Mouse (Mus musculus): Measurements from ENCODE around the gene Tmed1. TPM values are rescaled to one million over a fixed set of nuclear protein-coding genes. Genes with fewer than 3 reads are reported as not detected.
A peak's percentile ranks its signal among the peaks of the same experiment; 100 is the strongest.
"Not testable (repeated sequence)": the region's sequence is repeated elsewhere in the genome, so short reads cannot be mapped to it uniquely, and the experiment has no call there.

Gene Tmed1
- total and polyA plus RNA-seq, 2 experiments: 19.2 to 26.5 TPM

- Histone ChIP-seq H3K9ac (ENCODE audit: low read depth, low read length) (peak overlapping the region; percentile 72), H3K4me3 (ENCODE audit: insufficient read depth, low read depth, low read length) (peak overlapping the region; percentile 72), H3K27me3 (ENCODE audit: control insufficient read depth, insufficient read depth, low read length) (no peaks in the 10 kb centered on the region), H3K36me3 (ENCODE audit: control insufficient read depth, insufficient read depth, low read length) (no peaks in the 10 kb centered on the region), H3K27ac (replicated peaks; ENCODE audit: insufficient read depth, low read depth, low read length) (peak overlapping the region; percentile 75), H3K79me2 (ENCODE audit: control insufficient read depth, insufficient read depth, low read length) (peaks cover 7% of the 10 kb centered on the region; the same call in 1 of the 2 replicates), H3K4me1 (ENCODE audit: control insufficient read depth, insufficient read depth, low read length) (peaks cover 2% of the 10 kb centered on the region)
- peak; percentile 90 for DNase-seq (ENCODE audit: extremely low read depth, low read depth, low spot score)
- under 1% methylated on average over 67 of the region's 67 CpGs for WGBS
- TF ChIP-seq POLR2A (IDR thresholded peaks at IDR 0.05; ENCODE audit: extremely low read depth, insufficient read depth, low read length): 0 out of 2 replicates have a peak, but pooled peaks have one; percentile 35
- TF ChIP-seq CTCF (IDR thresholded peaks at IDR 0.05; ENCODE audit: low read depth, low read length): 0 out of 2 replicates have a peak, but pooled peaks have one; percentile 12
These were observed 36.1 kb upstream of the Tmed1 start for GRCm38 (mm10) chr9:21545916-21546788.

DNA sequence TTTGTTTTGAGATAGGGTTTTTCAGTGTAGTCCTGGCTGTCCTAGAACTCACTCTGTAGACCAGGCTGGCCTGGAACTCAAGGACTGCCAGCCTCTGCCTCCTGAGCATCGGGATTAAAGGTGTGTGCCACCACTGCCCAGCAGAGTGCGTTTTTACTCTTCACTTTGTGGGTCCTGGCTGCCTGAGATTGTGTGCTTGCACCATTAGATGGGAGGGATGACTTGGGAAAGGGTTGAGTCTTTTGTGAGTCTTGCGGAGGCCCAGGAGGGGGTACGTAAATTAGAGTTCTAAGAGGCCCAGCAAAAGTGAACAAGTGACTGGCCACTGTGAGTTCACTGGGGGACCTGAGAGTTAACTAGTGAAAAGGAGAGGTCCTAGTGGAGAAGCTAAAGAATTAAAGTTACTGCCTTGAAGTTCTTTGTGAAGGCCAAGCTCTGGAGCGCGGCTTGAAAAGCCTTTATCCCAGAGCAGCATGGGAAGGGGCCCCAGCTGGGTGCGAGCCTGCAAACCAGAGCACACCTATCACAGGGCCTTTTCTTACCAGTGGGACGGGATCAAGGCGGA lies 35.4 kb upstream of the Tmed1 start:
- TF ChIP-seq POLR2A (IDR thresholded peaks at IDR 0.05; ENCODE audit: extremely low read depth, insufficient read depth, low read length) (0 out of 2 replicates have a peak, but pooled peaks have one; percentile 10), CTCF (IDR thresholded peaks at IDR 0.05; ENCODE audit: low read depth, low read length) (no peak)
- Histone ChIP-seq H3K9ac (ENCODE audit: low read depth, low read length) (0 out of 2 replicates have a peak overlapping the region, but pooled peaks have one; percentile 2), H3K27ac (replicated peaks; ENCODE audit: insufficient read depth, low read depth, low read length) (0 out of 2 replicates have a peak overlapping the region, but pooled peaks have one; percentile 8), H3K79me2 (ENCODE audit: control insufficient read depth, insufficient read depth, low read length) (peaks cover 7% of the 10 kb centered on the region; the same call in 1 of the 2 replicates), H3K27me3 (ENCODE audit: control insufficient read depth, insufficient read depth, low read length) (no peaks in the 10 kb centered on the region), H3K4me1 (ENCODE audit: control insufficient read depth, insufficient read depth, low read length) (peaks cover 2% of the 10 kb centered on the region), H3K36me3 (ENCODE audit: control insufficient read depth, insufficient read depth, low read length) (no peaks in the 10 kb centered on the region), H3K4me3 (ENCODE audit: insufficient read depth, low read depth, low read length) (peak overlapping the region; percentile 72; the same call in 1 of the 2 replicates)
- no peak for DNase-seq (ENCODE audit: extremely low read depth, low read depth, low spot score)
- WGBS: 25% methylated on average over 9 of the region's 9 CpGs

- not testable (repeated sequence) for DNase-seq (ENCODE audit: extremely low read depth, low read depth, low spot score)
- 88% methylated on average over 2 of the region's 2 CpGs for WGBS
These were observed 31.9 kb upstream of the Tmed1 start for GRCm38 (mm10) chr9:21542001-21542400.

GRCm38 (mm10) chr9:21539981-21540753 lies 30.1 kb upstream of the Tmed1 start:
- 30% methylated on average over 7 of the region's 7 CpGs for WGBS
- TF ChIP-seq POLR2A (IDR thresholded peaks at IDR 0.05; ENCODE audit: extremely low read depth, insufficient read depth, low read length): no peak
- Histone ChIP-seq H3K27me3 (ENCODE audit: control insufficient read depth, insufficient read depth, low read length) (no peaks in the 10 kb centered on the region), H3K79me2 (ENCODE audit: control insufficient read depth, insufficient read depth, low read length) (no peaks in the 10 kb centered on the region), H3K4me1 (ENCODE audit: control insufficient read depth, insufficient read depth, low read length) (no peaks in the 10 kb centered on the region), H3K36me3 (ENCODE audit: control insufficient read depth, insufficient read depth, low read length) (no peaks in the 10 kb centered on the region), H3K9ac (ENCODE audit: low read depth, low read length) (no peak overlapping the region), H3K27ac (replicated peaks; ENCODE audit: insufficient read depth, low read depth, low read length) (no peak overlapping the region), H3K4me3 (ENCODE audit: insufficient read depth, low read depth, low read length) (no peak overlapping the region)
- no peak for DNase-seq (ENCODE audit: extremely low read depth, low read depth, low spot score)

More at GRCm38 (mm10) chr9:21542001-21542400, 31.9 kb upstream of the Tmed1 start:
- not testable (repeated sequence) for H3K4me1 ChIP-seq (ENCODE audit: control insufficient read depth, insufficient read depth, low read length); H3K27ac ChIP-seq (replicated peaks; ENCODE audit: insufficient read depth, low read depth, low read length); H3K79me2 ChIP-seq (ENCODE audit: control insufficient read depth, insufficient read depth, low read length); H3K27me3 ChIP-seq (ENCODE audit: control insufficient read depth, insufficient read depth, low read length); H3K36me3 ChIP-seq (ENCODE audit: control insufficient read depth, insufficient read depth, low read length); H3K4me3 ChIP-seq (ENCODE audit: insufficient read depth, low read depth, low read length); H3K9ac ChIP-seq (ENCODE audit: low read depth, low read length)

DNA sequence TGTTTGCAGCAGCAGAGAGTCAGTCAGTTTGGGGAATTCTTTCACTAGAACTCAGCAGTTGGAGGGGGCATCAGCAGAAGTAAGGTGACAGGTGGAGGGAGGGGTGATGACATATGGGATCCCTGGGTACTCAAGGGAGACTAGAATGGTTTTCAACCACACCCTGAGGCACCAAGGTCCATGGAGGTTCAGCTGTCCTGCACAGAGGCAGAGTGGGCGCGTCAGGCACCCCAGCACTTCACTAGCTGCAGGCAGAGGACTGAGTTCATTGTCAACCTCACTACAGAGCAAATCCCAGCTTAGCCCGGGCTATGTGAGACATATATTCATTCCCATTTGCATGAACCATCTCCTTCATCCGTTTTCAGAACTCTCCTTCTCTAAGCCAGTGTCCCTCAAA lies 27.0 kb upstream of the Tmed1 start:
- Histone ChIP-seq H3K79me2 (ENCODE audit: control insufficient read depth, insufficient read depth, low read length) (no peaks in the 10 kb centered on the region), H3K27me3 (ENCODE audit: control insufficient read depth, insufficient read depth, low read length) (no peaks in the 10 kb centered on the region), H3K36me3 (ENCODE audit: control insufficient read depth, insufficient read depth, low read length) (no peaks in the 10 kb centered on the region), H3K4me1 (ENCODE audit: control insufficient read depth, insufficient read depth, low read length) (no peaks in the 10 kb centered on the region), H3K27ac (replicated peaks; ENCODE audit: insufficient read depth, low read depth, low read length) (no peak overlapping the region), H3K4me3 (ENCODE audit: insufficient read depth, low read depth, low read length) (no peak overlapping the region), H3K9ac (ENCODE audit: low read depth, low read length) (no peak overlapping the region)
- DNase-seq (ENCODE audit: extremely low read depth, low read depth, low spot score): no peak
- no peak for TF ChIP-seq POLR2A (IDR thresholded peaks at IDR 0.05; ENCODE audit: extremely low read depth, insufficient read depth, low read length)
- TF ChIP-seq CTCF (IDR thresholded peaks at IDR 0.05; ENCODE audit: low read depth, low read length): no peak
- WGBS: 78% methylated on average over 4 of the region's 4 CpGs

Measured in liver, adult 2 months (tissue).